Mouse (Mus musculus) hindbrain, postnatal 0 days (tissue): ENCODE data around the gene Ess2. TPM values are rescaled to one million over a fixed set of nuclear protein-coding genes. Genes with fewer than 3 reads are reported as not detected.

ENCODE experiments used
- ATAC-seq: fragments of 200-750 bp; cut with Nextera tagmentation; 2 replicates; pipeline ENCODE4 v1.8.0; 2017; ENCODE audit warnings: mild to moderate bottlenecking, moderate TSS enrichment, moderate library complexity
- DNase-seq: peaks from one replicate; pipeline ENCODE4 v3.0.0-alpha.2; 2015; ENCODE audit warnings: low spot score
- H3K27ac ChIP-seq: fragments of 300-500 bp; sonication (generic); 2 replicates; pipeline ENCODE4 v1.5.1; 2014; ENCODE audit warnings: mild to moderate bottlenecking
- H3K27me3 ChIP-seq: fragments of 300-500 bp; sonication (generic); 2 replicates; pipeline ENCODE4 v1.6.1; 2014; ENCODE audit warnings: low read length, mixed read lengths; ENCODE audit not compliant: insufficient read depth
- H3K36me3 ChIP-seq: fragments of 300-500 bp; sonication (generic); 2 replicates; pipeline ENCODE4 v1.6.1; 2014; ENCODE audit warnings: low read length, mixed read lengths; ENCODE audit not compliant: insufficient read depth
- H3K4me1 ChIP-seq: fragments of 300-500 bp; sonication (generic); 2 replicates; pipeline ENCODE4 v1.6.1; 2014; ENCODE audit warnings: antibody characterized with exemption, low read length, mixed read lengths; ENCODE audit not compliant: insufficient read depth
- H3K4me2 ChIP-seq: fragments of 300-500 bp; sonication (generic); 2 replicates; pipeline ENCODE4 v1.6.1; 2014; ENCODE audit warnings: low read depth, mild to moderate bottlenecking, low read length, moderate library complexity, mixed read lengths
- H3K4me3 ChIP-seq: fragments of 300-500 bp; sonication (generic); 2 replicates; pipeline ENCODE4 v1.5.1; 2014; ENCODE audit warnings: low read length
- H3K9ac ChIP-seq: fragments of 300-500 bp; sonication (generic); replicated peaks from 2 replicates; pipeline ENCODE4 v1.6.1; 2014; ENCODE audit warnings: mild to moderate bottlenecking, low read length, moderate library complexity, mixed read lengths
- H3K9me3 ChIP-seq: fragments of 300-500 bp; sonication (generic); 2 replicates; pipeline ENCODE4 v1.6.1; 2016; ENCODE audit warnings: low read length, mixed read lengths
- CTCF ChIP-seq: IDR thresholded peaks from 2 replicates; pipeline ENCODE4 v1.5.1; 2016; ENCODE audit warnings: antibody characterized with exemption, control low read depth, low read depth
- WGBS: fragments of 180-500 bp; shearing (Covaris S2); extraction: QIAGEN DNeasy Blood & Tissue Kit; methylation state at CpG from one replicate; pipeline ENCODE4 v1.1.7; 2014; 5-methylcytosine and 5-hydroxymethylcytosine counted together
- polyA plus RNA-seq: library from polyadenylated mRNA; unstranded; fragments of >200 nt; fragmentation: Nextera tagmentation; extraction: Ambion mirVana; gene quantifications from 2 replicates; pipeline ENCODE4 v1.2.1, GENCODE M21; 2015
- total RNA-seq: library from RNA; depleted of rRNA; stranded (reverse); fragments of >200 nt; gene quantifications from 2 replicates; pipeline ENCODE4 v1.2.3, GENCODE M21; 2014

Gene Ess2
- total and polyA plus RNA-seq, 2 experiments from 2014 or later, result 37.7 to 38.8 TPM

DNA sequence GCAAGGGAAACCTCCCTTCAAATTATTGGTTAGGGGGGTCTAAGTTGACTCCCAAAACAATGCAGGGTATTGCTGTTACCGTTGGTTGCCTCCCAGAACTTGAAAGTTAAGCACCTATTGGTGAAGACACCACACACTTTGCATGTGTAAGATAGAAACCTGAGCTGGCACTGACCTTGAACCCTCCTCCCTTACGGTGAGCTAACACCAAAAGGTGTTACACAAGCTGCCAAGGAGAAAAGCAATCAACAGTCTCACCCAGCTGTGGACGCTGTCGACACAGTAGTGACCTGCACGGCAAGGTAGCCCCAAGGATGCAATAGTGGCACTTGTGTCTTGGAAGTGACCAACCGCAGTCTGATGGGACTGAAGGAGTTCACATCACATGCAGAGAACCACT lies 27.0 kb downstream of the Ess2 start:
- Histone ChIP-seq H3K36me3 (no peaks in the 10 kb centered on the region), H3K4me3 (no peak overlapping the region), H3K27me3 (no peaks in the 10 kb centered on the region), H3K4me2 (no peak overlapping the region), H3K27ac (no peak overlapping the region), H3K4me1 (no peaks in the 10 kb centered on the region), H3K9ac (no peak overlapping the region), H3K9me3 (no peaks in the 10 kb centered on the region)
- ATAC-seq (no peak), DNase-seq (no peak)
- WGBS, result 87% methylated on average over 6 of the region's 6 CpGs
- TF ChIP-seq CTCF, result no peak

DNA sequence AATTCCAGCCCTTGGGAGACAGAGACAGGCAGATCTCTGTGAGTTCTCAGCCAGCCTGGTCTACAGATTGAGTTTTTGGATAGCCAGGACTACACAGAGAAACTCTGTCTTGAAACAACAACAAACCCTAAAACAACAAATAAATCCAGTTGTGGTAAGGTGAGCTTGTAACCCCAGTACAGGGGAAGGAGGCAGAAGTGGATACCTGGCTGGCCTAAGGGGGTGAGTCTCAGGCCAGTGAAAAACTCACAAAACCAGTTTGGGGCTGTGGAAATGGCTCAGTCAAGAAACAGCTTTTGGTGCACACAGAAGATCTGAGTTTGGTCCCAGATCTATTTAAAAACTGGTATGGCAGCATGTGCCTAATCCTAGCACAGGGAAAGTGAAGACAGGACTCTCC lies 29.0 kb downstream of the Ess2 start:
- H3K9ac ChIP-seq, result no peak overlapping the region
- no peaks in the 10 kb centered on the region for H3K27me3 ChIP-seq
- no peak overlapping the region for H3K4me3 ChIP-seq
- DNase-seq, result no peak
- no peaks in the 10 kb centered on the region for H3K36me3 ChIP-seq
- H3K27ac ChIP-seq, result no peak overlapping the region
- TF ChIP-seq CTCF, result no peak
- no peak overlapping the region for H3K4me2 ChIP-seq
- H3K9me3 ChIP-seq, result no peaks in the 10 kb centered on the region
- no peaks in the 10 kb centered on the region for H3K4me1 ChIP-seq
- ATAC-seq, result no peak

DNA sequence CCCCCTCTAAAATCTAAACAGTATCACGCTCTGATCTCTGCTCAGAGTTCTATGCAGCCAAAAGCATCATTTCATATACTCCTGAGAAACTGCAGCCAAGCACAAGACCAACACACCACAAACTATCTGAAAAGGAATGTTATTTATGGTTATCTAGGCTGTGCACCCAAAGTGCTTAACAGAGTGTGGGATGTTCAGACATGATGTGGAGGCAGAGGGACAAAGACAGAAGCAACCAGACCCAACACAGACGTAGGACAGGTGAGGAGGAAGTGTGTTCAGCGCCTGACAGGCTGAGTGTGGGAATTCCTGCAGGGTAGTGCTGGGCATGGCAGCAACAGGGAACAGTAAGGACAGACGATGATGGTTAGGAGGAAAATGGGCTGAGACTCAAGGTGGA lies 31.6 kb downstream of the Ess2 start:
- DNase-seq, result no peak
- no peak for ATAC-seq
- no peak overlapping the region for H3K27ac ChIP-seq
- H3K9ac ChIP-seq, result no peak overlapping the region
- 90% methylated on average over 4 of the region's 4 CpGs for WGBS
- no peak for TF ChIP-seq CTCF
- no peaks in the 10 kb centered on the region for H3K27me3 ChIP-seq
- H3K36me3 ChIP-seq, result no peaks in the 10 kb centered on the region
- no peak overlapping the region for H3K4me2 ChIP-seq
- H3K9me3 ChIP-seq, result no peaks in the 10 kb centered on the region
- H3K4me3 ChIP-seq, result no peak overlapping the region
- H3K4me1 ChIP-seq, result no peaks in the 10 kb centered on the region

DNA sequence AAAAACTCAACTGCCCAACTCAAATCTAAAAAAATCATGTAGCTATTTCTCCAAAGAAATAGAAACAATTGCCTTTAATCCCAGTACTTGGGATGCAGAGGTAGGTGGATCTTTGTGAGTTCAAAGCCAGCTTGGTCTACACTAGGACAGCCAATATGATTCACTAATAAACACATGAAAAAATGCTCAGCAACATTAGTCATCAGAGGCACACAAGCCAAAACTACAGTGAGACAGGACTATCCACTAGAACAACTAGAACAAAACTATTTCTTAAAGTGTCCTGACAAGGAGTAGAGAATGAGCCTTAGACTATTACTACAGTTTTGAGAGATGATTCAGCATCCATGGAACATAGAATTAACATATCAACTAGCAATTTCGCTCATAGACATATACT lies 35.1 kb downstream of the Ess2 start:
- H3K4me2 ChIP-seq, result no peak overlapping the region
- H3K4me1 ChIP-seq, result no peaks in the 10 kb centered on the region
- ATAC-seq, result no peak
- no peak for TF ChIP-seq CTCF
- no peak overlapping the region for H3K4me3 ChIP-seq
- no peak overlapping the region for H3K27ac ChIP-seq
- H3K9ac ChIP-seq, result no peak overlapping the region
- DNase-seq, result no peak
- peaks cover 10% of the 10 kb centered on the region; the same call in 1 of the 2 replicates for H3K36me3 ChIP-seq
- H3K27me3 ChIP-seq, result no peaks in the 10 kb centered on the region
- no peaks in the 10 kb centered on the region for H3K9me3 ChIP-seq
- 94% methylated on average over 1 of the region's 1 CpGs for WGBS

DNA sequence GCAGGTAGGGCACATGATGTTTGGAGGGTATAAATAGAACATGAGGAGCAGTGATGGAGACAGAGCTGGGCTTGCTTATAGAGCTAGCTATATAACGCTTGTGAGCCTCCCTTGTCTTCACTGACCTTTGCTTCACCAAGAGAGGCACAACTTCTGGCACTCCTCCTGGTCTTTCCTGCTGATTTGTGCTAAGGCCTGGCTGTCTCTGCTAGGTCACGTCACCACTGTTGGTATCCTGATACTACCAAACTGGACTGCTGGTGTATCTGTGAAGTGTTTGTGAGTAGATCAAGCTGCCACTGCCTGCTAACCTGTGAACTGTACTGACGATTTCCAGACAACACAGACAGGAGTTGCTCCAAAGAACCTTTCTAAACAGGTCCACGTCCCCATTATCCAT lies 36.0 kb downstream of the Ess2 start:
- ATAC-seq (no peak), DNase-seq (no peak)
- no peaks in the 10 kb centered on the region for H3K9me3 ChIP-seq
- H3K4me2 ChIP-seq, result no peak overlapping the region
- TF ChIP-seq CTCF, result no peak
- H3K36me3 ChIP-seq, result peaks cover 14% of the 10 kb centered on the region; the same call in 1 of the 2 replicates
- H3K4me3 ChIP-seq, result no peak overlapping the region
- H3K27ac ChIP-seq, result no peak overlapping the region
- no peak overlapping the region for H3K9ac ChIP-seq
- no peaks in the 10 kb centered on the region for H3K27me3 ChIP-seq
- 84% methylated on average over 4 of the region's 4 CpGs for WGBS
- H3K4me1 ChIP-seq, result no peaks in the 10 kb centered on the region

DNA sequence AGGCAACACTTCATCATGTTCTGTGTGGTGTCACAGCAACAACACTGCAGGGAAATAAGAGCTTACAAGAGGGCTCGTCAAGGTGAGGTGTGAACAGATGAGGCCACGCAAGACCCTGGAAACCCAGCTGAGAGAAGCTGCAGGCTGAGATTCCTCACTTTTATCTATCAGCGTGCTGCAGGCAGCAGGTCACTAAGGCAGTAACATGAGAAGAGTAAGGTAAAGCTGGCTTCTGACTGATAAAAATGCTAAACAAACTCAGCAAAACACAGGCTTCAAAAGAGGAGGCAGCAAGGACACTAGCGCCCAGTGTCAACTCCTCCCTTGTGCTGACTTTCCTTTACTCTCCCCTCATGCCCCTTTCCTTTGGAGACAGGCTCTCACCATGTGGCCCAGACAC lies 38.2 kb downstream of the Ess2 start:
- Histone ChIP-seq H3K4me1 (no peaks in the 10 kb centered on the region), H3K9ac (no peak overlapping the region), H3K9me3 (no peaks in the 10 kb centered on the region), H3K27ac (no peak overlapping the region), H3K27me3 (no peaks in the 10 kb centered on the region), H3K4me2 (no peak overlapping the region), H3K4me3 (no peak overlapping the region), H3K36me3 (peaks cover 14% of the 10 kb centered on the region; the same call in 1 of the 2 replicates)
- TF ChIP-seq CTCF, result no peak
- whole genome bisulfite sequencing, result 62% methylated on average over 4 of the region's 4 CpGs
- ATAC-seq, result no peak
- no peak for DNase-seq

DNA sequence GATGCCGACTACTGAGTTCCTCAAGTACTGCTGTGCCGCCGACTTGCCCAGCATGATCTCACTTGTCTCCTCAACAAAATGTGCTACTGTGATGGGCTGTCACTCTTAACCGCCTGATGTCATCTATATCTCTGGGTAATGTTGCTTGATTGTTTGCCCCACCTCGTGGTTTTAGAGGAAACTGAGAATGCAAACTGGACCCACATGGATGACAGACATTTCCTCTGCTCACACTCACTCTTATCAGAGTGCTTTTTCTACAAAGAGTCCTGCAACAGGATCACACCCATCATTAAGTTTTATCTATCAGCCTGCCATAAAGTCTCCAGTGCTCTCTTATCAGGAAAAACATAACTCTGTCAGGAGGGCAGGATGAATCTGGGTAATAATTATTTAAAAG lies 39.9 kb downstream of the Ess2 start:
- Histone ChIP-seq H3K36me3 (peaks cover 14% of the 10 kb centered on the region; the same call in 1 of the 2 replicates), H3K4me3 (no peak overlapping the region), H3K9ac (no peak overlapping the region), H3K4me1 (no peaks in the 10 kb centered on the region), H3K4me2 (no peak overlapping the region), H3K9me3 (no peaks in the 10 kb centered on the region), H3K27me3 (no peaks in the 10 kb centered on the region), H3K27ac (no peak overlapping the region)
- DNase-seq (no peak), ATAC-seq (no peak)
- no peak for TF ChIP-seq CTCF
- WGBS, result 89% methylated on average over 5 of the region's 5 CpGs
